Mouse (Mus musculus) MEL (cell line): ENCODE results near the gene Zdhhc3.

ENCODE experiments used
- CTCF ChIP-seq, 3 experiments: IDR thresholded peaks in 2 of 3; conservative IDR thresholded peaks in 1 of 3; 2 replicates each; pipeline ENCODE4 v1.5.1; 2011 to 2012; ENCODE audit warnings: low read length in 3 of 3, low read depth in 2 of 3, mild to moderate bottlenecking in 2 of 3, improper control_type of control experiment in 1 of 3, inconsistent platforms in 1 of 3, mixed read lengths in 1 of 3, moderate library complexity in 1 of 3; ENCODE audit not compliant: control insufficient read depth in 1 of 3, insufficient read depth in 1 of 3, poor library complexity in 1 of 3, severe bottlenecking in 1 of 3
- EP300 ChIP-seq, 2 experiments: IDR thresholded peaks; 2 replicates each; pipeline ENCODE4 v1.6.1; 2011; ENCODE audit warnings: improper control_type of control experiment in 2 of 2, low read length in 2 of 2, low read depth in 1 of 2, mild to moderate bottlenecking in 1 of 2
- ETS1 ChIP-seq: IDR thresholded peaks from 2 replicates; pipeline ENCODE4 v1.6.1; 2012; ENCODE audit warnings: low read depth, mild to moderate bottlenecking, inconsistent platforms, low read length, improper control_type of control experiment, moderate library complexity
- JUND ChIP-seq: IDR thresholded peaks from 2 replicates; pipeline ENCODE4 v1.6.1; 2011; ENCODE audit warnings: low read depth, mild to moderate bottlenecking, improper control_type of control experiment, low read length
- POLR2A ChIP-seq, 2 experiments: IDR thresholded peaks; 2 replicates each; pipeline ENCODE4 v1.6.1; 2011 to 2012; ENCODE audit warnings: low read length in 2 of 2, mild to moderate bottlenecking in 2 of 2, control low read depth in 1 of 2, improper control_type of control experiment in 1 of 2, low read depth in 1 of 2, moderate library complexity in 1 of 2; ENCODE audit not compliant: control insufficient read depth in 1 of 2, insufficient read depth in 1 of 2, poor library complexity in 1 of 2
- SMC3 ChIP-seq: IDR thresholded peaks from 2 replicates; pipeline ENCODE4 v1.6.1; 2011; ENCODE audit warnings: low read depth, low read length, improper control_type of control experiment

DNA sequence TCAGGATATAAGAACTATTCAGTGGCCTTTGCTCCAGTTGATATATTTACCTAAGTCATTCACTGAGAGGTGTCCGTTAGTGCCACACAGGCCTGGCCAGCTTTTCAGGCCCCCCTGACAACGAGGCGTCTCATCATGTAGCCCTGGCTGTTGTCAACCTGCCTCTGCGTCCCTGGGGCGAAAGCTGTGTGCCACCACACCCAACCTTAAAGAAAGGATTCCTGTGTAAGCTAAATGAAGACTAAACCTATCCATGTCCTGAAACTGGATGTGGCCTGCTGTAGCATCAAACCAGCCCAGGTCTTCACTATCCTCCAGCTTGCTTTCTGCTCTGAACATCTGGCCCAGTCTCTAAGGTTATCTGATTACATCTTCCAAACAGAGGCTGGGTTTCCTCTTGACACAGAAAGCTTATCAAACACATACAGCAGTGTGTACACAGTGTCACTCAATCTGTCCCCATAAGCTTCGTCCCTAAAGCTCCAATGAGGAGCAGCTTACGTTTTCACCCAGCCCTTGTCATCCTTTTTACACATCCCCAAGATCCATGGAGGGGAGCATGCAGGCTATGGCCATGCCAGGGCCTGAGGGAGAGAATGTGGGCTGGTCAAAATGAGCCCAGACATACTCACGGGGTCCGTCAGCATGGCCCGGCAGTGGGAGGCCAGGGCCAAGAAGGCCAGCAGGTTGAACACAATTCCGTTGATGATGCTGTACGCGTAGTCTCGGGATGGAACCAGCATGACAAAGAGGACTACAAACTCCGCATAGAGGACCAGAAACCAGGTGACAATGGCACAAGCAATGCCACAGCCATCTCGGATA, 13.2 kb downstream of the Zdhhc3 start:
- TF ChIP-seq ETS1 (no peak), CTCF (IDR thresholded peaks at IDR 0.05 in 2 of 3, conservative IDR thresholded peaks at IDR 0.05 in 1 of 3; ENCODE audit: control insufficient read depth in 1 of 3, insufficient read depth in 1 of 3, low read depth in 2 of 3, low read length in 3 of 3, poor library complexity in 1 of 3, severe bottlenecking in 1 of 3) (no peak), SMC3 (no peak), POLR2A (IDR thresholded peaks at IDR 0.05; ENCODE audit: control insufficient read depth in 1 of 2, insufficient read depth in 1 of 2, low read depth in 1 of 2, low read length in 2 of 2, poor library complexity in 1 of 2) (no peak), EP300 (IDR thresholded peaks at IDR 0.05; ENCODE audit: low read depth in 1 of 2, low read length in 2 of 2) (no peak), JUND (no peak)
